Mouse (Mus musculus) G1E (cell line): ENCODE data around the gene Ehd4. TPM values are rescaled to one million over a fixed set of nuclear protein-coding genes. Genes with fewer than 3 reads are reported as not detected.

Experiments used
- ATAC-seq: 2 replicates; pipeline ENCODE4 v1.8.0; 2016; ENCODE audit warnings: mild to moderate bottlenecking; ENCODE audit not compliant: insufficient number of reproducible peaks, poor library complexity, low FRiP score, severe bottlenecking; ENCODE audit errors: extremely low read depth
- DNase-seq: peaks from one replicate; pipeline ENCODE4 v3.0.0; 2012; ENCODE audit warnings: low spot score
- H3K27me3 ChIP-seq: 2 replicates; pipeline ENCODE4 v1.6.1; 2012; ENCODE audit warnings: mild to moderate bottlenecking, low read length, inconsistent platforms; ENCODE audit not compliant: insufficient read depth
- H3K36me3 ChIP-seq: replicated peaks from 2 replicates; pipeline ENCODE3; 2012; ENCODE audit warnings: mild to moderate bottlenecking, inconsistent platforms
- H3K4me1 ChIP-seq: 2 replicates; pipeline ENCODE4 v1.6.1; 2012; ENCODE audit warnings: low read depth, low read length, inconsistent platforms, mixed read lengths; ENCODE audit not compliant: insufficient read depth
- H3K4me3 ChIP-seq: 2 replicates; pipeline ENCODE4 v1.5.1; 2012; ENCODE audit warnings: low read depth, mild to moderate bottlenecking, inconsistent platforms, low read length, moderate library complexity, mixed read lengths
- H3K9me3 ChIP-seq: replicated peaks from 2 replicates; pipeline ENCODE4 v1.6.1; 2012; ENCODE audit warnings: inconsistent platforms
- CTCF ChIP-seq: IDR thresholded peaks from 2 replicates; pipeline ENCODE4 v1.5.1; 2012; ENCODE audit warnings: low read depth, low read length, inconsistent platforms, mixed read lengths
- GATA1 ChIP-seq: IDR thresholded peaks from 2 replicates; pipeline ENCODE4 v1.6.1; 2012; ENCODE audit warnings: borderline replicate concordance, low read length, inconsistent platforms, mixed read lengths
- GATA2 ChIP-seq: IDR thresholded peaks from 2 replicates; pipeline ENCODE4 v1.6.1; 2012; ENCODE audit warnings: low read depth, low read length, inconsistent platforms, borderline replicate concordance
- POLR2AphosphoS5 ChIP-seq: IDR thresholded peaks from 2 replicates; pipeline ENCODE4 v1.6.1; 2012; ENCODE audit warnings: low read depth, low read length, inconsistent platforms; ENCODE audit not compliant: insufficient replicate concordance
- TAL1 ChIP-seq: conservative IDR thresholded peaks from 2 replicates; pipeline ENCODE4 v1.6.1; 2012; ENCODE audit warnings: low read depth, low read length, inconsistent platforms, mixed read lengths
- polyA plus RNA-seq: library from polyadenylated mRNA; stranded (reverse); fragments of >175 nt; gene quantifications from 2 replicates; pipeline ENCODE4 v1.2.3, GENCODE M21; 2012
- total RNA-seq, 2 experiments: library from RNA; stranded (forward) in 1 of 2; stranded (reverse) in 1 of 2; fragments of 200-1000 nt in 1 of 2; fragments of >200 nt in 1 of 2; fragmentation: Nextera tagmentation in 1 of 2; gene quantifications; 2 replicates each; pipeline ENCODE4 v1.2.3; 2014 to 2017

The Ehd4 gene
- total RNA-seq (2014; fragmentation: Nextera tagmentation) (10.8 TPM in 2 replicates), total RNA-seq (2017) (11.0 TPM in 2 replicates), polyA plus RNA-seq (30.3 and 36.1 TPM in 2 replicates)

- TF ChIP-seq CTCF (no peak), GATA2 (no peak), POLR2AphosphoS5 (no peak), GATA1 (no peak), TAL1 (no peak)
- Histone ChIP-seq H3K27me3 (peaks cover 2% of the 10 kb centered on the region), H3K4me1 (peaks cover 26% of the 10 kb centered on the region), H3K36me3 (peaks cover 21% of the 10 kb centered on the region), H3K4me3 (peak within 1 kb of the TSS; percentile 96), H3K9me3 (no peaks in the 10 kb centered on the region)
- DNase-seq = peak; percentile 99
- ATAC-seq = peak; percentile 97
Observed at GRCm38 (mm10) chr2:120154361-120154894, at the start of gene Ehd4. Ehd4 (minus strand) TSS chr2:120154606.

GRCm38 (mm10) chr2:120203742-120204141, 49.3 kb upstream of the Ehd4 start:
- Histone ChIP-seq H3K27me3 (peaks cover 9% of the 10 kb centered on the region), H3K36me3 (no peaks in the 10 kb centered on the region), H3K4me1 (0 out of 2 replicates have a peak, but pooled peaks cover 4% of the 10 kb centered on the region), H3K9me3 (no peaks in the 10 kb centered on the region), H3K4me3 (no peak overlapping the region)
- ATAC-seq (no peak), DNase-seq (no peak)
- TF ChIP-seq POLR2AphosphoS5 = no peak
- TF ChIP-seq TAL1 = no peak
- TF ChIP-seq GATA1 = no peak
- no peak for TF ChIP-seq GATA2
- no peak for TF ChIP-seq CTCF

- no peaks in the 10 kb centered on the region for H3K9me3 ChIP-seq
- no peaks in the 10 kb centered on the region for H3K4me1 ChIP-seq
- no peaks in the 10 kb centered on the region for H3K36me3 ChIP-seq
- TF ChIP-seq POLR2AphosphoS5 (no peak), GATA1 (no peak), CTCF (no peak), GATA2 (no peak), TAL1 (no peak)
- H3K4me3 ChIP-seq = no peak overlapping the region
- ATAC-seq = no peak
- H3K27me3 ChIP-seq = peaks cover 12% of the 10 kb centered on the region
- DNase-seq = no peak
Observed at GRCm38 (mm10) chr2:120200077-120200476, 45.7 kb upstream of the Ehd4 start.

GRCm38 (mm10) chr2:120188174-120188573, 33.8 kb upstream of the Ehd4 start:
- no peak overlapping the region for H3K4me3 ChIP-seq
- TF ChIP-seq POLR2AphosphoS5 = no peak
- TF ChIP-seq GATA2 = no peak
- no peak for TF ChIP-seq TAL1
- no peak for TF ChIP-seq GATA1
- no peak for TF ChIP-seq CTCF
- no peaks in the 10 kb centered on the region for H3K9me3 ChIP-seq
- no peaks in the 10 kb centered on the region for H3K4me1 ChIP-seq
- DNase-seq (no peak), ATAC-seq (no peak)
- peaks cover 11% of the 10 kb centered on the region for H3K27me3 ChIP-seq
- no peaks in the 10 kb centered on the region for H3K36me3 ChIP-seq

- H3K4me1 ChIP-seq = no peaks in the 10 kb centered on the region
- ATAC-seq (no peak), DNase-seq (no peak)
- TF ChIP-seq POLR2AphosphoS5 (no peak), TAL1 (no peak), GATA1 (no peak), GATA2 (no peak), CTCF (no peak)
- H3K4me3 ChIP-seq = no peak overlapping the region
- no peaks in the 10 kb centered on the region for H3K9me3 ChIP-seq
- H3K36me3 ChIP-seq = no peaks in the 10 kb centered on the region
- H3K27me3 ChIP-seq = peaks cover 11% of the 10 kb centered on the region
Observed at GRCm38 (mm10) chr2:120187583-120187982, 33.2 kb upstream of the Ehd4 start.

- Histone ChIP-seq H3K36me3 (no peaks in the 10 kb centered on the region), H3K9me3 (no peaks in the 10 kb centered on the region), H3K4me1 (no peaks in the 10 kb centered on the region), H3K4me3 (no peak overlapping the region), H3K27me3 (peaks cover 11% of the 10 kb centered on the region)
- DNase-seq (no peak), ATAC-seq (no peak)
- TF ChIP-seq GATA1 = no peak
- no peak for TF ChIP-seq GATA2
- no peak for TF ChIP-seq TAL1
Observed at GRCm38 (mm10) chr2:120185527-120186276, 31.3 kb upstream of the Ehd4 start.

- H3K27me3 ChIP-seq = peaks cover 4% of the 10 kb centered on the region; the same call in 1 of the 2 replicates
- H3K4me1 ChIP-seq = no peaks in the 10 kb centered on the region
- DNase-seq (no peak), ATAC-seq (no peak)
- H3K36me3 ChIP-seq = no peaks in the 10 kb centered on the region
- TF ChIP-seq GATA2 = no peak
- no peak for TF ChIP-seq POLR2AphosphoS5
- TF ChIP-seq CTCF = no peak
- no peak for TF ChIP-seq TAL1
- TF ChIP-seq GATA1 = no peak
- no peaks in the 10 kb centered on the region for H3K9me3 ChIP-seq
- no peak overlapping the region for H3K4me3 ChIP-seq
Observed at GRCm38 (mm10) chr2:120178936-120179335, 24.5 kb upstream of the Ehd4 start.
